Mouse (Mus musculus): Measurements from ENCODE around the gene Epb41l3. TPM values are rescaled to one million over a fixed set of nuclear protein-coding genes. Genes with fewer than 3 reads are reported as not detected.

Gene Epb41l3
- total and polyA plus RNA-seq, 2 experiments from 2014 or later = 41.9 to 53.7 TPM

GRCm38 (mm10) chr17:69194599-69194998 lies 119.1 kb downstream of the Epb41l3 start:
- no peak overlapping the region for H3K27ac ChIP-seq (ENCODE audit: low read depth)
- no peak for DNase-seq (ENCODE audit: low spot score)
- ATAC-seq (ENCODE audit: insufficient read depth, low read depth) = no peak
- 66% methylated on average over 3 of the region's 3 CpGs for WGBS
- H3K9ac ChIP-seq (replicated peaks; ENCODE audit: low read depth, low read length) = no peak overlapping the region
- H3K27me3 ChIP-seq (ENCODE audit: control insufficient read depth, insufficient read depth, low read length) = no peaks in the 10 kb centered on the region
- H3K9me3 ChIP-seq (replicated peaks; ENCODE audit: control insufficient read depth, low read length) = no peaks in the 10 kb centered on the region
- TF ChIP-seq EP300 (IDR thresholded peaks at IDR 0.05; ENCODE audit: low read depth) (no peak), CTCF (IDR thresholded peaks at IDR 0.05; ENCODE audit: low read depth) (no peak)
- peaks cover 24% of the 10 kb centered on the region for H3K4me1 ChIP-seq (ENCODE audit: control insufficient read depth, insufficient read depth)
- H3K4me2 ChIP-seq (ENCODE audit: low read depth, low read length) = no peak overlapping the region
- H3K4me3 ChIP-seq (ENCODE audit: low read depth, low read length) = no peak overlapping the region
- H3K36me3 ChIP-seq (replicated peaks; ENCODE audit: control insufficient read depth, insufficient read depth, low read length) = no peaks in the 10 kb centered on the region

- H3K4me3 ChIP-seq (ENCODE audit: low read depth, low read length) = no peak overlapping the region
- H3K36me3 ChIP-seq (replicated peaks; ENCODE audit: control insufficient read depth, insufficient read depth, low read length) = no peaks in the 10 kb centered on the region
- H3K4me2 ChIP-seq (ENCODE audit: low read depth, low read length) = peak overlapping the region; percentile 46
- no peaks in the 10 kb centered on the region for H3K9me3 ChIP-seq (replicated peaks; ENCODE audit: control insufficient read depth, low read length)
- ATAC-seq (ENCODE audit: insufficient read depth, low read depth) (peak; percentile 69), DNase-seq (ENCODE audit: low spot score) (peak; percentile 41)
- no peaks in the 10 kb centered on the region for H3K27me3 ChIP-seq (ENCODE audit: control insufficient read depth, insufficient read depth, low read length)
- H3K9ac ChIP-seq (replicated peaks; ENCODE audit: low read depth, low read length) = no peak overlapping the region
- peak overlapping the region; percentile 65 for H3K27ac ChIP-seq (ENCODE audit: low read depth)
- WGBS = 33% methylated on average over 6 of the region's 6 CpGs
- TF ChIP-seq EP300 (IDR thresholded peaks at IDR 0.05; ENCODE audit: low read depth) = no peak
- no peak for TF ChIP-seq CTCF (IDR thresholded peaks at IDR 0.05; ENCODE audit: low read depth)
- peaks cover 24% of the 10 kb centered on the region for H3K4me1 ChIP-seq (ENCODE audit: control insufficient read depth, insufficient read depth)
Observed at GRCm38 (mm10) chr17:69195758-69196157, 120.3 kb downstream of the Epb41l3 start.

- Histone ChIP-seq H3K4me2 (ENCODE audit: low read depth, low read length) (peak overlapping the region; percentile 46), H3K4me3 (ENCODE audit: low read depth, low read length) (peak overlapping the region; percentile 24), H3K4me1 (ENCODE audit: control insufficient read depth, insufficient read depth) (peaks cover 24% of the 10 kb centered on the region), H3K27ac (ENCODE audit: low read depth) (peak overlapping the region; percentile 65), H3K27me3 (ENCODE audit: control insufficient read depth, insufficient read depth, low read length) (no peaks in the 10 kb centered on the region), H3K9ac (replicated peaks; ENCODE audit: low read depth, low read length) (no peak overlapping the region), H3K9me3 (replicated peaks; ENCODE audit: control insufficient read depth, low read length) (no peaks in the 10 kb centered on the region), H3K36me3 (replicated peaks; ENCODE audit: control insufficient read depth, insufficient read depth, low read length) (no peaks in the 10 kb centered on the region)
- ATAC-seq (ENCODE audit: insufficient read depth, low read depth) = peak; percentile 84
- TF ChIP-seq CTCF (IDR thresholded peaks at IDR 0.05; ENCODE audit: low read depth) (no peak), EP300 (IDR thresholded peaks at IDR 0.05; ENCODE audit: low read depth) (no peak)
- WGBS = 51% methylated on average over 10 of the region's 10 CpGs
- peak; percentile 73 for DNase-seq (ENCODE audit: low spot score)
Observed at GRCm38 (mm10) chr17:69196656-69197055, 121.2 kb downstream of the Epb41l3 start.

- H3K9ac ChIP-seq (replicated peaks; ENCODE audit: low read depth, low read length) = no peak overlapping the region
- WGBS = 60% methylated on average over 1 of the region's 1 CpGs
- H3K27ac ChIP-seq (ENCODE audit: low read depth) = no peak overlapping the region
- H3K9me3 ChIP-seq (replicated peaks; ENCODE audit: control insufficient read depth, low read length) = no peaks in the 10 kb centered on the region
- no peak overlapping the region for H3K4me2 ChIP-seq (ENCODE audit: low read depth, low read length)
- no peak for TF ChIP-seq EP300 (IDR thresholded peaks at IDR 0.05; ENCODE audit: low read depth)
- TF ChIP-seq CTCF (IDR thresholded peaks at IDR 0.05; ENCODE audit: low read depth) = no peak
- H3K36me3 ChIP-seq (replicated peaks; ENCODE audit: control insufficient read depth, insufficient read depth, low read length) = no peaks in the 10 kb centered on the region
- H3K4me3 ChIP-seq (ENCODE audit: low read depth, low read length) = no peak overlapping the region
- DNase-seq (ENCODE audit: low spot score) (no peak), ATAC-seq (ENCODE audit: insufficient read depth, low read depth) (no peak)
- H3K4me1 ChIP-seq (ENCODE audit: control insufficient read depth, insufficient read depth) = peaks cover 13% of the 10 kb centered on the region
- H3K27me3 ChIP-seq (ENCODE audit: control insufficient read depth, insufficient read depth, low read length) = no peaks in the 10 kb centered on the region
Observed at GRCm38 (mm10) chr17:69198805-69199204, 123.3 kb downstream of the Epb41l3 start.

- Histone ChIP-seq H3K4me1 (ENCODE audit: control insufficient read depth, insufficient read depth) (peaks cover 10% of the 10 kb centered on the region), H3K27me3 (ENCODE audit: control insufficient read depth, insufficient read depth, low read length) (no peaks in the 10 kb centered on the region), H3K4me2 (ENCODE audit: low read depth, low read length) (no peak overlapping the region), H3K9me3 (replicated peaks; ENCODE audit: control insufficient read depth, low read length) (no peaks in the 10 kb centered on the region), H3K4me3 (ENCODE audit: low read depth, low read length) (no peak overlapping the region), H3K9ac (replicated peaks; ENCODE audit: low read depth, low read length) (no peak overlapping the region), H3K36me3 (replicated peaks; ENCODE audit: control insufficient read depth, insufficient read depth, low read length) (no peaks in the 10 kb centered on the region), H3K27ac (ENCODE audit: low read depth) (no peak overlapping the region)
- no peak for TF ChIP-seq CTCF (IDR thresholded peaks at IDR 0.05; ENCODE audit: low read depth)
- TF ChIP-seq EP300 (IDR thresholded peaks at IDR 0.05; ENCODE audit: low read depth) = no peak
- no peak for DNase-seq (ENCODE audit: low spot score)
- WGBS = 77% methylated on average over 6 of the region's 6 CpGs
- no peak for ATAC-seq (ENCODE audit: insufficient read depth, low read depth)
Observed at GRCm38 (mm10) chr17:69199827-69200226, 124.3 kb downstream of the Epb41l3 start.

- no peak overlapping the region for H3K27ac ChIP-seq (ENCODE audit: low read depth)
- no peaks in the 10 kb centered on the region for H3K27me3 ChIP-seq (ENCODE audit: control insufficient read depth, insufficient read depth, low read length)
- WGBS = 94% methylated on average over 8 of the region's 8 CpGs
- H3K4me1 ChIP-seq (ENCODE audit: control insufficient read depth, insufficient read depth) = peaks cover 7% of the 10 kb centered on the region
- no peak overlapping the region for H3K4me2 ChIP-seq (ENCODE audit: low read depth, low read length)
- DNase-seq (ENCODE audit: low spot score) (no peak), ATAC-seq (ENCODE audit: insufficient read depth, low read depth) (no peak)
- H3K36me3 ChIP-seq (replicated peaks; ENCODE audit: control insufficient read depth, insufficient read depth, low read length) = no peaks in the 10 kb centered on the region
- no peak overlapping the region for H3K4me3 ChIP-seq (ENCODE audit: low read depth, low read length)
- TF ChIP-seq CTCF (IDR thresholded peaks at IDR 0.05; ENCODE audit: low read depth) (no peak), EP300 (IDR thresholded peaks at IDR 0.05; ENCODE audit: low read depth) (no peak)
- no peak overlapping the region for H3K9ac ChIP-seq (replicated peaks; ENCODE audit: low read depth, low read length)
- no peaks in the 10 kb centered on the region for H3K9me3 ChIP-seq (replicated peaks; ENCODE audit: control insufficient read depth, low read length)
Observed at GRCm38 (mm10) chr17:69200936-69201335, 125.5 kb downstream of the Epb41l3 start.

Data from heart, postnatal 0 days (tissue).